Mouse (Mus musculus) adipocyte (in vitro differentiated cells): ENCODE results near the gene Stag3.
A peak's percentile ranks its signal among the peaks of the same experiment; 100 is the strongest.

ENCODE experiments used
- DNase-seq: peaks from one replicate; pipeline ENCODE4 v3.0.0-alpha.2; 2016; ENCODE audit warnings: low spot score

Gene Stag3

DNA sequence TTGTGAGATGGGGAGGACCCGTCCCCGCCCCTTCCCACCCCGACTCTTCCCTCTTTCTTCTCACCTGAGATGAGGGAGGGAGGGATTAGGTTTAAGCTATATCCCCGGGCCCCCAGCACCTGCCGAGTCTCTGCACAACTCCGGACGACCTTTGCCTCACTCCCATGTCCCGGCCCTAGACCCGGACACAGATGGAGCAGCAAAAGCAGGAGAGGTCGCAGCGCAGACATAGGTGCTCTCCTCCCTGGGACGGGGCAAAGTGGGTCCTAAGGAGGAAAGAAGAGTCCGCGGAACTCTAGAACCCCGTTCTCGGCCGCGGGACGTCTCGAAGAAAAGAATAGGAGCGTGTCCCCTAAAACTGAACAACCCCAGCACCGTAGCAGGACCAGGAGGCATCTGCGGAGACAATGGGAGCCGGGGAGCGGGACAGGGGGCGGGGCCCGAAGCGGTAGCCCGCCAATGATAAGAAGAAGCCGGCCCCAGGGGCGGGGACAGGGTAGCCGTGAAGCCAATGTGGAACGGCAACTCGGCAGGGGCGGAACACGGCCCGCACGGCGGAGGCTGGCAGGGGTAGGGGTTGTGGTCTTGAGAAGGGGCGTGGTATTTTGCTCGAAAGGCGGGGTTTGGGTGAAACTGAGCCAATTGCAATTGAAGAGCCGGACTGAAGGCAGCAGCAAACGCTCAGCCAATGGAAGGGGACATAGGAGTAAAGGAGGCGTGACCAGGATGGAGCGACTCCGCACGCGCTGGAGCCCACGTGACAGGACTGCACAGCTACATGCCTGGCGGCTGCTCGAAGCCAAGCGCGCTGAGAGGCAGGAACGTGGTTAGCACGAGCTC, at the start of gene Stag3, which contains the start of the genes Gm43720 and Gpc2:
Stag3 (plus strand) TSS at position 656 of the 840 bp plus-strand sequence.
Gm43720 (minus strand) TSS at position 374 of the 840 bp plus-strand sequence.
Gpc2 (minus strand) TSS at position 421 of the 840 bp plus-strand sequence.
- no peak for DNase-seq

- no peak for DNase-seq
Measured at GRCm38 (mm10) chr5:138233778-138234177, 46.3 kb upstream of the Stag3 start.

- no peak for DNase-seq
Measured at GRCm38 (mm10) chr5:138234224-138234623, 45.8 kb upstream of the Stag3 start.

DNA sequence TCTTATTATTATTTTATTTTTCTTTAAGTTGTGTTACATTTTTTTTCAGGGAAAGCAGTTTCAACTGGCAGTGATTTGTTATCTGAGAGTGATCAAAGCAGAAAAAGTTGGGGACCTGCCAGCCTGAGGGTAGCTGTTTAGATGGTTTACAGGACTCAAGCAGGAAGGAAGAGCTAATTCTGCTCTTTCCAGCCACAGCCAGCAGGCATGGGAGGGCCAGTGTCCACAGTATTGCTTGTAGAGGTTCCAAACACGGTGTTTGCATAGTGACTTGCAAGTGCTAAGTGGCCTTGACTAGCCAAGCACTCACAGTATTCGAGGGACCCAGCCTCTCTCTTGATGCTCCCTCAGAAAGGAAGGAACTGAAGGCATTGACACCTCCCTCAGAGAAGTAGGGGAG, 38.5 kb upstream of the Stag3 start:
- no peak for DNase-seq

DNA sequence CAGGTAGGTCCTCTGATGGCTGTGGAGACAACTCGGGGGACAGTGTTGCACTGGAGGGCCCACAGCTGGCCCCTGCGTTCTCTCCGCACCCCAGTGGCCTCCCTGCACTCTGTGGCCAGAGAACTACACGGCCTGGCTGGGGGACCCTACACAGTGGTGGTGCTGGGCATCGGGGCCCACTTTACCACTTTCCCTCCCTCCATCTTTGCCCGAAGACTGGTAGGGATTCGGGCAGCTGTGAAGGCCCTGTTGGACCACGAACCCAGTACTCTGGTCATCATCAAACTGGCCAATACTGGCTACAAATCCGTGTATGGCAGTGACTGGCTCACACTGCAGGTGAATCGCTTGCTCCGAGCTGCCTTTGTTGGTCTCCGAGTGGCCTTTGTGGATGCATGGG, 28.9 kb upstream of the Stag3 start:
- DNase-seq: no peak

DNA sequence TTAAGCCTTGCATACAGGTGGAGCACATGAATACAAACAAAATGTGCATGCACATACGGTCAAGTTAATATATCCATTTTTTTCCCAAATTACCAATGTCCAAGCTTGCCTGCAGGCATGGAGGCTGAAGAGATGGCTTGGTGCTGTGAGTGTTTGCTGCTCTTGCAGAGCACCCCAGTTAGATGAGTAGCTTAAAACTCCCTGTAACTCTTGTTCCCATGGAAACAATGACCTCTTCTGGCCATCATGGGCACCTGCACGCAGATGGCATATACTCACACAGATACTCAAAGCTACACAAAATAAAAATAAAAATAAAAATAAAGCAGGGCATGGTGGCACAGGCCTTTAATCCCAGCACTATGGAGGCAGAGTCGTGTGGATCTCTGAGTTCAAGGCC, 27.0 kb upstream of the Stag3 start:
- DNase-seq: no peak

DNA sequence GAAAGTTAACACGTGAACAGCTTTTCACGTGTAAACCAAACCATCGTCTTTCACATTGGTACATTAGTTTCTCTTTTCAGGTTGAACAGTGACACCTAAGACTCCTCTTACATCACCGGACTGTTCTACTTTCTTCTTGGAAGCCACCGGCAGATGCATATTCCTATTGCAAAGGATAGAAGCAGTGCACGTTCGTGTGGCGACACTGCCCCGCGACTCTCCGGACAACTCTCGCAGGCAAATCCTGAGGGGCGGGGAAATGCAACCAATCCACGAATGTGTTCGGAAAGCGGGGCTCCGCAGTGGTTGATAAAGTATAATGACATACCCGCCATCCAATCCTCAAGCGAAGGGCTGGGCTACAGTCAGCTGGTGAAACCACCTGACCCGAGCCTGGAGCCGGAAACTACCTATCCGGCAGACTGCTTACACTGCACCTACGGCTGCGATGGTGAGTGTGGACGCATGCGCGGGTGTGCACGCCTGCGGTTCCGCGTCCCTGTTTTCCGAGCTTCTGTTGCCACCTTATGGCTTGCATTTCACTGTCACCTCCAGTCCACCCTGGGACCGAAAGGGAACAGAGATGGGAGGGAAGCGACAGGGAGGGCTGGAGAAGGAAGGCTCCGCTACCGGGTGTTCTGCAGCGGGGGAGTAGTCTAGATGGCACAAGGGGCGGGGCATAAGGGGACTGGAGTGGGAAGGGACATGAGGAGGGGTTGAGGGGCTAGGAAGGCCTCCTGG, 24.5 kb upstream of the Stag3 start, which contains the start of gene Lamtor4:
Lamtor4 (plus strand) TSS at position 130 of the 741 bp plus-strand sequence.
- peak; percentile 99 for DNase-seq

- no peak for DNase-seq
Measured at GRCm38 (mm10) chr5:138256094-138256467, 24.0 kb upstream of the Stag3 start.

- no peak for DNase-seq
Measured at GRCm38 (mm10) chr5:138256966-138257584, 23.0 kb upstream of the Stag3 start.

- DNase-seq: no peak
Measured at GRCm38 (mm10) chr5:138257585-138257978, 22.5 kb upstream of the Stag3 start.

GRCm38 (mm10) chr5:138258078-138258477, 22.0 kb upstream of the Stag3 start:
- DNase-seq: no peak

DNA sequence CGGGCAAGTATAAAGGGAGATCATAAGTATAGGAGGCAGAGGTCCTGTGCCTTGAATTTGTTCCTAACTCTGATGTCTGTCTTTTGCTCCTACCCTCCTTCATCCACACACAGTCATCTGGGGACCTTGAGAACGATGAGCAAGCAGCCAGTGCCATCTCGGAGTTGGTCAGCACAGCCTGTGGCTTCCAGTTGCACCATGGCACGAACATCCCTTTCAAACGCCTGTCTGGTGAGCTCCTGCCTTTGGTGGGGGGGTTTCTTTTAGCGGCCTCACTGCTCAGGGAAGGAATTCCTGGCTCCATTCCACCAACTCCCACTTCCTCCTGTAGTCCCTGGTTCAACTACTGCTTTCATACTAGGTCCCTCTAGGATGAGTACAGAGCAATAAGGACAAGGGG, 21.5 kb upstream of the Stag3 start:
- no peak for DNase-seq

DNA sequence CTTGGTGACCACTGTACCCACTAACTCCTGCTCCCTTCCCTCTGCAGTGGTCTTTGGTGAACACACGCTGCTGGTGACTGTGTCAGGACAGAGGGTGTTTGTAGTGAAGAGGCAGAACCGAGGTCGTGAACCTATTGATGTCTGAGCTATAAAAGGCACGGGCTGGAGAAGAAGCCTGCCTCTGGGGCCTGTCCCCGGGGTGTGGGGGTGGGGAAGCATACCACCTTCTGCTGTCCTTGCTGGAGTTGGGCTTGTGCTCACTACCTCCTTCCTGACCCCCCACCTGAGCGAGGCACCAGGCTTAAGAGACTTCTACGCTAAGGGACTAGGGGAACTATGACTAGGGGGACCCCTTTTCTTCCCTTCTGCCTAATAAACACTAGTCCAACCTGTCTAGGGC, 21.0 kb upstream of the Stag3 start:
- no peak for DNase-seq

DNA sequence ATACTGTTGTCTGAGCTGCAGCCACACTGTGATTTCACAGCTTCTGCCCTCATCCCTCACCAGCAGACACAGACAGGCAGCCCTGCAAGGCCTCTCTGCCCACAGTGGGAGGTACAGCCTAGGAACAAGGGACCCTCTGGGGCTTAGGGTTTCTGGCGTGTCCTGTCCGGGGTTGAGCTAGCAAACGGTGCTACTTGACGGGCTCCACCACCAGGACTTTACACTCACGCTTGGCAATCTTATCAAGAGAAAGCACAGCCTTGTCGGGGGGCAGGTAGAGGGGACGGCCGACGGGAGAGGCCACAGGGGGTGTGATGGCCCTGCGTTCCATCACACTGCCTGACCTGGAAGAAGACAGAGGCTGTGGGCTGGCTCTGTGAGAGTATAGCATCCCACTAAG, 20.0 kb upstream of the Stag3 start:
- no peak for DNase-seq

DNA sequence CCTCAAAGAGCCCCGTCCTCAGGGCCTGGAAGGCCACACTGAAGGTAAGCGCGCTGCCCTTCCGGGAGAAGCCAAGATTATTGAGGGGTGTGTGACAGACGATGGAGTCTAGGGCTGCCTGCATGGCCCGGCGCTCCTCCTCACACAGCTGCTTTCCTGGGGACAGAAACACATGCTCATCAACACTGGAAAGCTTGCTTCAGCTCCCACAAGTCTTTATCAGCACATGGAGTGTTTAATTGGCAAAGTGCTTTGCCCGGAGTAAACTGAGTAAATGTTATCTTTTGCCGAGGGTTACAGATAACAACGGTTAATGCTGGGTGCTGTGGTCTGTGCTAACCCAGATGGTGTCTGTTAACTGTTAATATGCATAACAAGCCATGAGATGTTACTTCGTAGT, 19.2 kb upstream of the Stag3 start:
- DNase-seq: no peak

- no peak for DNase-seq
Measured at GRCm38 (mm10) chr5:138262001-138262400, 18.0 kb upstream of the Stag3 start.

GRCm38 (mm10) chr5:138262582-138263240, 17.3 kb upstream of the Stag3 start:
- DNase-seq: no peak

DNA sequence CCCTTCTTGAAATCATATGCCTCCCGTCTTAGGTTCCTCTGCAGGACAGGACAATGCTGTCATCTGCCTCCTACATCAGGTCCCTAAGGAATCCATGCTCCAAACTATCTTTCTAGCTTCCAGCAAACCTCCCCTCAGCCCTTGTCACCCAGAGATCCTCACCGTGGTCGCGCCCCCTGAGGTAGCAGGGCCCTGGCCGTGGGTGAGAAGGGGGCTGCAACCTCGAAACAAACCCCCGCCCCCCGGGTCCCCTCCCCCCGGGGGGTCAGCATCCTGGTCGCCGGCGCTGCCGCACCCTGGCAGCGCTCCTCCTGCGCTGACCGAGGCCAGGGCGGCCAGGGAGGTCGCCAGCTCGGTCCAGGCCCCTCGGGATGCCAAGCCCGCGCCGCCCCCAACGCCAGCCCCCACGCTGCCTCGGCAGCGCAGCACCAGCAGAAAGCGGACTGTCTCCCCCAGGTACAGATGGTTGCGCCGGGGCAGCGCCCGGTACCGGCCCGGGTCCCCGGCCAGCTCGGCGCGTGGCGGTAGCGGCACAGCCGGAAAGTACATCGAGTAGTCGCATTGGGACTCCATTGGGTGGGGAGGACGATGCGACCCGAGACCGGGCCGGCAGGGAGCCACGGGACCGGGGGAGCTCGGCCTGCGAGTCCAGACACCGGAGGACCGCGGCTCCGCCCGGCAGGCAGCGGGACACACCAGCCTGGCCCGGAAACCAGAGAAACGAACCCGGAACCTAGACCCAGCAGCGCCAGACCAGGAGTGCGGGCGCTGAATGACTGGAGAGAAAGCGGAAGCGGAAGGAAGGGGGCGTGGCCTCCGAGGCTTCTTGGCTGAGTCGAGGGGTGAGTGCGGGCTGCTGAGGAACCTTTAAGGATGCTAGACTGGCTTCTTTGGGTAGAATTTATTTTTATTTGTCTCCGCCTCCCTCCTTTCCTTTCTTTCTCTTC, 16.5 kb upstream of the Stag3 start, which contains the start of gene BC037034:
BC037034 (minus strand) TSS at position 774 of the 947 bp plus-strand sequence.
- peak; percentile 97 for DNase-seq

DNA sequence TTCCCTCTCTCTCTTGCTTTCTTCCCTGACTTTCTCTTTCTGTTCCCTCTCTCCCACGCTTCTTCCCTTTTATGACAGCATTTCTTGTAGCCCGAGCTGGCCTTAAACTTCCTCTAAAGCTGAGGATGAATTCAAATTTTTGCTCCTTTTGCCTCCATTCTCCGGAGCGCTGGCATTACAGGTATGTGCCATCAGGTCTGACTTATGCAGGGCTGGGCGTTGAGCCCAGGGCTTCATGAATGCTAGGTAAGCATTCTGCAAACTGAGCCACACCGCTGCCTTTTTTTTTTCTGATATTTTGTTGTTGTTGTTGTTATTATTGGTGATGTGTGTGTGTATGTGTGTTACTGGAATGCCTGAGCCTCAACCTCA, 15.8 kb upstream of the Stag3 start:
- no peak for DNase-seq

GRCm38 (mm10) chr5:138265712-138266111, 14.3 kb upstream of the Stag3 start:
- DNase-seq: no peak

- no peak for DNase-seq
Measured at GRCm38 (mm10) chr5:138267114-138267513, 12.9 kb upstream of the Stag3 start.
